Mouse (Mus musculus): Measurements from ENCODE around the gene Strn. TPM values are rescaled to one million over a fixed set of nuclear protein-coding genes. Genes with fewer than 3 reads are reported as not detected.
"Not testable (repeated sequence)": the region's sequence is repeated elsewhere in the genome, so short reads cannot be mapped to it uniquely, and the experiment has no call there.

Gene Strn
- polyA plus RNA-seq, 1 experiment: 4.0 TPM

- Histone ChIP-seq H3K27me3 (ENCODE audit: control insufficient read depth, insufficient read depth, insufficient read length) (no peaks in the 10 kb centered on the region), H3K36me3 (ENCODE audit: control insufficient read depth, insufficient read depth) (peaks cover 7% of the 10 kb centered on the region), H3K4me2 (ENCODE audit: low read depth) (no peak overlapping the region), H3K79me2 (ENCODE audit: control insufficient read depth, insufficient read depth) (no peaks in the 10 kb centered on the region), H3K4me3 (no peak overlapping the region), H3ac (ENCODE audit: control insufficient read depth, insufficient read length) (no peak overlapping the region)
- TF ChIP-seq MAX (IDR thresholded peaks at IDR 0.05; ENCODE audit: low read depth) (no peak), MYOG (IDR thresholded peaks at IDR 0.05; ENCODE audit: control insufficient read depth in 1 of 3, insufficient read depth in 1 of 3, insufficient read length in 2 of 3, low read depth in 2 of 3) (no peak), POLR2AphosphoS2 (IDR thresholded peaks at IDR 0.05; ENCODE audit: insufficient read length, low read depth) (no peak), SRF (IDR thresholded peaks at IDR 0.05; ENCODE audit: control insufficient read depth, insufficient read length, low read depth) (no peak), E2F4 (IDR thresholded peaks at IDR 0.05; ENCODE audit: insufficient read depth) (no peak), USF1 (IDR thresholded peaks at IDR 0.05; ENCODE audit: low read depth) (no peak), CEBPB (IDR thresholded peaks at IDR 0.05; ENCODE audit: insufficient read depth, poor library complexity, severe bottlenecking) (no peak), POLR2A (IDR thresholded peaks at IDR 0.05; ENCODE audit: insufficient read length, low read depth) (no peak), REST (IDR thresholded peaks at IDR 0.05; ENCODE audit: insufficient read depth, insufficient read length) (no peak), TCF12 (IDR thresholded peaks at IDR 0.05; ENCODE audit: insufficient read depth, poor library complexity, severe bottlenecking) (no peak), MYOD1 (IDR thresholded peaks at IDR 0.05; ENCODE audit: control insufficient read depth in 1 of 3, insufficient read length in 2 of 3, low read depth in 2 of 3) (no peak)
These were observed 39.5 kb downstream of the Strn start for GRCm38 (mm10) chr17:78697462-78697861.

GRCm38 (mm10) chr17:78696922-78697321 is 40.1 kb downstream of the Strn start:
- Histone ChIP-seq H3K36me3 (ENCODE audit: control insufficient read depth, insufficient read depth) (peaks cover 7% of the 10 kb centered on the region), H3K27me3 (ENCODE audit: control insufficient read depth, insufficient read depth, insufficient read length) (no peaks in the 10 kb centered on the region), H3K79me2 (ENCODE audit: control insufficient read depth, insufficient read depth) (no peaks in the 10 kb centered on the region), H3K4me3 (no peak overlapping the region), H3K4me2 (ENCODE audit: low read depth) (no peak overlapping the region), H3ac (ENCODE audit: control insufficient read depth, insufficient read length) (no peak overlapping the region)
- TF ChIP-seq CEBPB (IDR thresholded peaks at IDR 0.05; ENCODE audit: insufficient read depth, poor library complexity, severe bottlenecking) (no peak), TCF3 (IDR thresholded peaks at IDR 0.05; ENCODE audit: insufficient read length, low read depth) (no peak), REST (IDR thresholded peaks at IDR 0.05; ENCODE audit: insufficient read depth, insufficient read length) (no peak), SRF (IDR thresholded peaks at IDR 0.05; ENCODE audit: control insufficient read depth, insufficient read length, low read depth) (no peak), MYOD1 (IDR thresholded peaks at IDR 0.05; ENCODE audit: control insufficient read depth in 1 of 3, insufficient read length in 2 of 3, low read depth in 2 of 3) (no peak)

GRCm38 (mm10) chr17:78689231-78689630 is 47.8 kb downstream of the Strn start:
- H3K79me2 ChIP-seq (ENCODE audit: control insufficient read depth, insufficient read depth); H3ac ChIP-seq (ENCODE audit: control insufficient read depth, insufficient read length); H3K4me2 ChIP-seq (ENCODE audit: low read depth); H3K27me3 ChIP-seq (ENCODE audit: control insufficient read depth, insufficient read depth, insufficient read length); H3K4me3 ChIP-seq: not testable (repeated sequence)
- peaks cover 11% of the 10 kb centered on the region for H3K36me3 ChIP-seq (ENCODE audit: control insufficient read depth, insufficient read depth)

DNA sequence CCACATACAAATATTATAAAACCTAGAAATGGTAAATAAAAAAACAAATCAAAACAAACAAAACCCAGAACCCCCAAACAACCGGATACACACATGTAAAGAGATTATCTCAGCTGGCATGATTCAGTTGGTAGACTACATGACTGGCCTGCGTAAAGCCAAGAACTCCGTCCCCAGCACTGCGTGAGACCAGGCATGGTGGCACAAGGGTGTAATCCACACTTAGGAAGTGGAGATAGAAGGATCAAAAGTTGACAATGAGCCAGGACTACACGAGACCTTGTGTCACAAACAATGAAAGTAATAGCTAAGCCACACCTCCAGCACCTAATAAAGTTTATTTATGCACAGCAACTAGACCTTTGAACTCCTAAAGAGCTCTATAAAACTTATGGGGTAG is 49.0 kb downstream of the Strn start:
- peaks cover 11% of the 10 kb centered on the region for H3K36me3 ChIP-seq (ENCODE audit: control insufficient read depth, insufficient read depth)
- no peak for TF ChIP-seq USF1 (IDR thresholded peaks at IDR 0.05; ENCODE audit: low read depth)
- no peak for TF ChIP-seq REST (IDR thresholded peaks at IDR 0.05; ENCODE audit: insufficient read depth, insufficient read length)
- TF ChIP-seq E2F4 (IDR thresholded peaks at IDR 0.05; ENCODE audit: insufficient read depth): no peak
- TF ChIP-seq MYOD1 (IDR thresholded peaks at IDR 0.05; ENCODE audit: control insufficient read depth in 1 of 3, insufficient read length in 2 of 3, low read depth in 2 of 3): no peak
- TF ChIP-seq CEBPB (IDR thresholded peaks at IDR 0.05; ENCODE audit: insufficient read depth, poor library complexity, severe bottlenecking): no peak
- TF ChIP-seq POLR2AphosphoS2 (IDR thresholded peaks at IDR 0.05; ENCODE audit: insufficient read length, low read depth): no peak
- TF ChIP-seq SRF (IDR thresholded peaks at IDR 0.05; ENCODE audit: control insufficient read depth, insufficient read length, low read depth): no peak
- no peak for TF ChIP-seq MAX (IDR thresholded peaks at IDR 0.05; ENCODE audit: low read depth)
- no peak for TF ChIP-seq TCF3 (IDR thresholded peaks at IDR 0.05; ENCODE audit: insufficient read length, low read depth)
- TF ChIP-seq MYOG (IDR thresholded peaks at IDR 0.05; ENCODE audit: control insufficient read depth in 1 of 3, insufficient read depth in 1 of 3, insufficient read length in 2 of 3, low read depth in 2 of 3): no peak
- no peak for TF ChIP-seq POLR2A (IDR thresholded peaks at IDR 0.05; ENCODE audit: insufficient read length, low read depth)
- TF ChIP-seq TCF12 (IDR thresholded peaks at IDR 0.05; ENCODE audit: insufficient read depth, poor library complexity, severe bottlenecking): no peak
- no peak overlapping the region for H3K4me2 ChIP-seq (ENCODE audit: low read depth)
- no peaks in the 10 kb centered on the region for H3K79me2 ChIP-seq (ENCODE audit: control insufficient read depth, insufficient read depth)
- no peak overlapping the region for H3K4me3 ChIP-seq
- no peaks in the 10 kb centered on the region for H3K27me3 ChIP-seq (ENCODE audit: control insufficient read depth, insufficient read depth, insufficient read length)
- H3ac ChIP-seq (ENCODE audit: control insufficient read depth, insufficient read length): no peak overlapping the region

GRCm38 (mm10) chr17:78685004-78685403 is 52.0 kb downstream of the Strn start:
- no peaks in the 10 kb centered on the region for H3K27me3 ChIP-seq (ENCODE audit: control insufficient read depth, insufficient read depth, insufficient read length)
- H3K36me3 ChIP-seq (ENCODE audit: control insufficient read depth, insufficient read depth): peaks cover 3% of the 10 kb centered on the region
- no peak overlapping the region for H3ac ChIP-seq (ENCODE audit: control insufficient read depth, insufficient read length)
- TF ChIP-seq E2F4 (IDR thresholded peaks at IDR 0.05; ENCODE audit: insufficient read depth) (no peak), MAX (IDR thresholded peaks at IDR 0.05; ENCODE audit: low read depth) (no peak), POLR2AphosphoS2 (IDR thresholded peaks at IDR 0.05; ENCODE audit: insufficient read length, low read depth) (no peak), CEBPB (IDR thresholded peaks at IDR 0.05; ENCODE audit: insufficient read depth, poor library complexity, severe bottlenecking) (no peak), MYOG (IDR thresholded peaks at IDR 0.05; ENCODE audit: control insufficient read depth in 1 of 3, insufficient read depth in 1 of 3, insufficient read length in 2 of 3, low read depth in 2 of 3) (no peak), USF1 (IDR thresholded peaks at IDR 0.05; ENCODE audit: low read depth) (no peak), REST (IDR thresholded peaks at IDR 0.05; ENCODE audit: insufficient read depth, insufficient read length) (no peak), TCF12 (IDR thresholded peaks at IDR 0.05; ENCODE audit: insufficient read depth, poor library complexity, severe bottlenecking) (no peak)
- no peaks in the 10 kb centered on the region for H3K79me2 ChIP-seq (ENCODE audit: control insufficient read depth, insufficient read depth)
- H3K4me2 ChIP-seq (ENCODE audit: low read depth): no peak overlapping the region
- H3K4me3 ChIP-seq: no peak overlapping the region
